Mouse (Mus musculus) common myeloid progenitor, adult 5-6 weeks (primary cell): Measurements from ENCODE around the gene Umod. TPM values are rescaled to one million over a fixed set of nuclear protein-coding genes. Genes with fewer than 3 reads are reported as not detected.
A peak's percentile ranks its signal among the peaks of the same experiment; 100 is the strongest.

Experiments used
- ATAC-seq: replicated peaks from 2 replicates; pipeline ENCODE4 v1.8.0; 2016; ENCODE audit warnings: low read depth, mild to moderate bottlenecking, moderate TSS enrichment, inconsistent platforms; ENCODE audit not compliant: poor library complexity, severe bottlenecking
- total RNA-seq: library from RNA; stranded (forward); fragments of 200-1000, 187-1606 nt; gene quantifications from 2 replicates; pipeline ENCODE4 v1.2.3, GENCODE M21; 2017

The Umod gene
- total RNA-seq = not detected in 2 replicates

DNA sequence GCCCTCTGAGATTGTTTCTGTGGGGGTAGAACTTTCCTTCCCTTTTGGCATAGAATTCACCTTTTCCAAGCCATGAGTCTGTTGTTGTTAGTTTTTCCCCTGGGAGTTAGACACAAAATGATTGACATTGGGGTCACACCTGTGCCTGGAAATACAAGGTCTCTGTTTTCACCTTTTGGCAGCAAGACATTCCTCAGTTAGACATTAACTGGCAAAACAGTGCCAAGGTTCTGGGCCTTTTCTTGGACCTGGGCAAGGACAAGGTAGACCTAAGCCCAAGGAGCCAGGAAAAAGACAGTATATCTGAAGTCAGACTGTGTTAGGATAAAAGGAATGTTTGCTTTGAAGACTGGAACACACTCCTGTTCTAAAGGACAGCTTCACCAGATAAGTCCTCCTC lies at the start of gene Umod:
Gene Umod, minus strand, starts transcription at position 27 of the 400 bp plus-strand sequence.
- ATAC-seq = no peak

DNA sequence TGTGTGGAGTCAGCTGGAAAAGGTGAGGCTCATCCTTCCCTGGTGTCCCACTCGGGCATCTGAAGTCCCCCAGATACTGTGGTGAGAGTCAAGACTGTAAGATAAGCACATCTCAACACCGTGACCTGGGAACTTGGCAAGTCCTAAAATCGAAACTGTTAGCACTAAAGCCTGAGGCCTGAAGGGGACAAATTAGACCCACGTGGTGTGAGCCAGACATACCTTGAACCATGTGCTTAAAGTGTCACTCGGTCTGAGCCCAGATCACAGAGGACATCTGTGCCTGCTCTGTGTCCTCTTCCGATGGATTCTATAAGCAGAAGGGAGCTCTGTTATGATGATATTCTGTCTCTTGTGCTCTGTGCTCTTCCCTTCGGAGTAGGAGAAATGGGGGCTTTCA lies 49.5 kb upstream of the Umod start:
- ATAC-seq = no peak

DNA sequence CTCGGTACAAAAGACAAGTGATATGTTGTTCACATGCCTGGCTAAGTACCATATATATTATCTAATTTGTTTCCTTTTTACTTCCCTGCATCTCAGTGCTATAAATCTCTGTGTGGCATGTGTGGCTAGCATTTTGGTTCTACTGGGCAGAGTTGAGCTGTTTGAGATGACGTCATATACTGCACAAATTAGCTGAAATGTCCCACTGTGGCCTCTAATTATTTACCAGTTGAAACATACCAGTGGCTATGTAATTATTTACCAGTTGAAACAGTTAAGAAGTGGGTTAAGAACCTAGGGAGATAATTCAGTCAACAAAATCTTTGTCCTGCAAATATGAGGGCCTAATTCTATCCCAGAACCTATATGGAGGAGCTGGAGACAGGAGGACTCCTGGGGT lies 48.5 kb upstream of the Umod start:
- ATAC-seq = no peak

DNA sequence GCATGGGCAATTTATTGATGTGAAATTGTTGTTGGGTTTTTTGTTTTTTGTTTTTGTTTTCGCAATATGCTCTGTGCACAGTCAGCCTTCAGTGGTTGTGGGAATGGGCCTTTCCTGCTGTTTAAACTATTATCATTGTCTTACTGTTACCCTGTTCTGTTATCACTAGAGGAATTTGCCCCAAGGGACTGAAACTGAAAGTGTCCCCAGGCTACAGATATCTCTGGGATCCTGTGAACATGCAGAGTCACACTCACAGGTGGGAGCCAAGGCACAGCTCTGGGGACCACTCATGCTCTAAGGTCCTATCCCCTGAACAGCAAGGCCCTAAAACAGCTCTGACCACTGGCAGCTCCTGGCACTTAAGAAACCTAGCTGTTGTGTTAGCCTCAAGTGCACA lies 48.1 kb upstream of the Umod start:
- ATAC-seq = no peak

DNA sequence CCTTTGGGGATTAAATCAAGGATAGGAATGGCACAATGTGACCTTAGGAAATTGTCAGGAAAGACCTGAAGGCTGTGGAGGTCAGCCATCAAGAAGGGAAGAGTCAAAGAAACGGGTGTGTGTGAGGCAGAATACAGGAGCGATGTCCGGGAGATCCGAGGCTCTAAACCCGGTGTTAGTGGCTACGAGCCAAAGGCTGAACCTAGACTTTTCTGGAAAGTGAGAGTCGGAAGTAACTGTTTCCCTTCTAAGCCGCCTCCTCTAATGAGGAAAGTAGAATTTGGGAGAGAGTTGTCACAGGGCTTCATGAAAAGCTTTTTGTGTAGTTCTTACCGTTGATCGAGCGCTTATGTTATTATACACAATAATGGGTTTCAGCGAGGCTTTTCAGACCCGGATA lies 47.4 kb upstream of the Umod start:
- ATAC-seq = no peak

DNA sequence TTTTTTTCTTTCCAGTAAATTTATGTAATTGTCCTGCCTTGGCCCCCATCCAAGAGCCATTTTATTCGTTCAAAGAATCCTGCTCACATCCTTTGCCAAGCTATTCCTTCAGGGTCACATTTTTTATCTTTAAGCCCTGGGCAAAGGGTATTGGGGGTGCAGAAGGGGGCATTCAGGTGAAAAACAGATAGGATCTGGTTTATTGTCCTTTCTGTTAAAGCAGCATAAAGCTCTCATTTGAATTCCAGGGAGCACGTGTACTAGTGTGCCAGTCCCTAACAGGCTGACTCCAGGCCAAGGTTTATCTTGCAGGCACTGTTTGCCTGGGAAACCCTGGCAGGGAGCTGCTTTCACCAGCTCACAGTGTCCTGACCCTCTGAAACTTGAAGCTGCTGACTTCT lies 46.8 kb upstream of the Umod start:
- no peak for ATAC-seq

DNA sequence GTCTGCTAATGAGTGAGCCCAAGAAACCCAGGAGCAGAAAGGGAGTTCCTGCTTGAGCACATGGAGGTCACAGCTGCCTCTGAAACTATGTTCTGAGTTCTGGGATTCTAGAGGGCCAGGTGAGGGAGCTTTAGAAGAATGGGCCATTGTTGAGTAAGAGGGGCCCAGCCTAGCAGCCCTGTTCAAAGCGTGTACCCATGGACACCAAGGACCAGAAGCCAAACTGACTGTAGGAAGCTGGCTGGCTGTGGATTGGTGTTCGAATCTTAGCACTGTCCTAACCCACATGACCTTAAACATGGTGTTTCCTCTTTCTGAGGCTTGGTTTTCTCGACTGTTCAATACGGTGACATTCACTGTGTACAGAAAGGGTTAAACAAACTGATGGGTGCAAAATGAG lies 44.3 kb upstream of the Umod start, which contains the start of gene Pdilt:
Gene Pdilt, minus strand, starts transcription at position 101 of the 400 bp plus-strand sequence.
- no peak for ATAC-seq

DNA sequence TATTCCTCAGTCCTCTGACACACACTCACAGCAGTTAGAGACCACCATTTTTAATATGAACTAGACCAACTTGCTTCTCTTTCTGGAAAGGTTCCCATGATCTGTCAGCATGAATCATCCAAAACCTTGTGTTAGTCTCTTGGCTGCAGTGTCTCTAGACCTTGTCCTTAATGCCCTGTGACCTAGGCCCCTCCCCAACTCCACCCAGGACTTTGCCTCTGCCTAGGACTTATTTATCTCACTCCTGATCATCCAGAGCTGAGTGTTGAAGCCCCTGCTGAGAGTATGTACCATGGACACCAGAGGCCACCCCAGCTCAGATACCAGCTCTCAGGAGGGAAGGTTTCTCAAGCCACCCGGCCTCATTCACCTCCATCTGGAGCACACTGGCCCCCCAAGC lies 43.3 kb upstream of the Umod start:
- ATAC-seq = no peak

DNA sequence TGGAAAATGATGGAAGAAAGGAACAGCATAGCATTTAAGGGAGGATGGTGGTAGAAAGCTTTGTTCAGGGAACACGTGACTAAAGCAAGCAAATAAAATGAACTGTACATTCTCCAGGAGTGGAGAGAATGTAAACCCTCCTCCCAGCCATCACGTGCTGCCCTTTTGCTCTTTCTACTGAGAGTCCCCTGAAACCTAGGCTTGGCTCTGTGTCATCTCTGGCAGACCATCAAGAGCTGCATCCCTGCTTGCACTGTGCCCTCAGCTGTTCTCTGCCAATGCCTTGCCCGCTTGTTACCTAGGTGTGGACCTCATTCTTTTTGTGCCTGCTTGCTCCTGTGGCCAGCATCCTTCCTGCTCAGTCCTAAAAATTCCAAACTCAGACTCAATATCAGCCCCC lies 42.7 kb upstream of the Umod start:
- no peak for ATAC-seq

DNA sequence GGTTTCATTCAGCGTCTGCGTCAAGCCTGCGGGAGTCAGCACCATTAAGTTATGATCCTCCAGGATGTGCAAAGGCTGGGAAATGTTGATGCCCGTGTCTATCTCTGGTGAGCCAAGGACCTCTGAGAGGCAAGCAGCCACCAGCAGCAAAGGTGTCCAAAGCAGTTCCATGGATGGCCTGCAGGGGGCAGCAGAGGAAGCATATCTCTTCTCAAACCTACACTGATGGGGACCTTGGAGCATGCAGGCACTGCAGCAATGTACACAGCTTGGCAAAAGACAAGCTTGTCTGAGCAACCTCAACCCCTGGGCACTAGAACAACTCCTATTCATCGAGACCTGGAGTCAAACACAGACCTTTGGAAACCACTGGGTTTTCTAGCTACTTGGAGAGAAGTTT lies 40.6 kb upstream of the Umod start:
- ATAC-seq = peak; percentile 83; the same call in 1 of the 2 replicates

DNA sequence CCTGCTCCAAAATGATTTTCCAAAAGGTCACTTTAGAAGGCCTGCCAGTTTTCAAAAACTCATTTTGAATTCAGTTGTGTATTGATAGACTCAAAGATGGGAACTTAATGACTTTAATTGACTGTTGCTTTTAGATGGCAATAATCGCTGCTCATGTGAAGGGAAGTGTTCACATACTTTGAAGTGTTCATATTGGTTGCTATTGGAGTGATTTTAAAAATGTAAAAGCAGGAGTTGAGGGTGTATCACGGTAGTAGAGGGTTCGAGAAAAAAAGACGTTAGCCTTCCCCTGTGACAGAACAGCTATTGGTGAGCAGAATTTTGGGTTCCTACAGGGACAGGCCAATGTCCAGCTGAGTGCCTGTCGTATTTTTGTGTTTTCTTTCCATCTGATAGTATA lies 40.1 kb upstream of the Umod start, which contains the start of gene Acsm5:
Gene Acsm5, plus strand, starts transcription at position 301 of the 400 bp plus-strand sequence.
- ATAC-seq = no peak

DNA sequence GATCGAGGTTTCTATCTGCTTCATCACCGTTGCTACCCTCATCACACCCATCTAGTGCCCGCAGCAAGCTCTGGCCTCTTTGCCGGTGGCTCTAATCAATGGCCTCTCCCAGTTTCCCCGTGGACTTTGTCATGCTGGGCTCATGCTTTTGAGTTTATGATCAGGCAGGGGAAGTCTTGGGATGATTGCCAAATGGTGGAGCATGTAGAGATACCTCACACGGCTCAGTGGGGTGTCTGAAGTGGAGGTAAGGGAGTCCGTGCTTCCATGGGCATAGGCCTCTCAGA lies 37.1 kb upstream of the Umod start:
- ATAC-seq = no peak

DNA sequence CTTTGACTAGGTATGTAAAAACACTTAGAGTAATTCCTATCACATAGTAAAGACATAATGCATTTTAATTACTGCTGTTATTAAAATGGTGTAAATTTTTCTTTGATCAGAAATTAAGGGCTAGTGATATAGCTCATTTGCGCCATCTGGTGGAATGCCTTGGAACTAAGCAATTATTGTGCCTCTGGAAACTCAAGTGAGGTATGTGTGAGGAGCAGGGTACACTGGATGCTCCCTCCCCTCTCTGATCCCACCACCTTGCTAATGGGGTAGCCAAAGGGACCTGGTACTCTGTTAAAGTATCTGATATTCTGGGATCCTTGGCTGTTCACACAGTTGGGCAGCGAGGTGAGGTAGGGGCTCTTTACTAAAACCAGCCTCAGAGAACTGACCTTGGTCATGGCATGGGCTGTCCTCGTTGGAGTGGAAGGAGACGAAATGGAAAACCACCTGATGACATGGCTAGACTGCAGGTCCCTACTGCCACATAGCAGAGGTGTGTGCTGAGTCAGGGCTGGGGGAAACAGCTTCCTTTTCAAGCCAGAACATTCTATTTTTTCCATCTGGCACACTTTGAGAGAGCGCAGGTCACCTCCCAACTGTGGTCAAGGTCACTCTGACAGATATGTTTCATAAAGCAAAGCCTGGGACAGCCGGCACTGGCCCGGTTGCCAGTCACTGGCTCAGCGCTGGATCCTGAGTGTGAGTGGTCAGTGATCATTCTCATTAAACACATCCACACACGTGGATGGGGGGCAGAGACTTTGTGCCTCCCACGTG lies 36.6 kb upstream of the Umod start:
- ATAC-seq = peak; percentile 57; the same call in 1 of the 2 replicates

DNA sequence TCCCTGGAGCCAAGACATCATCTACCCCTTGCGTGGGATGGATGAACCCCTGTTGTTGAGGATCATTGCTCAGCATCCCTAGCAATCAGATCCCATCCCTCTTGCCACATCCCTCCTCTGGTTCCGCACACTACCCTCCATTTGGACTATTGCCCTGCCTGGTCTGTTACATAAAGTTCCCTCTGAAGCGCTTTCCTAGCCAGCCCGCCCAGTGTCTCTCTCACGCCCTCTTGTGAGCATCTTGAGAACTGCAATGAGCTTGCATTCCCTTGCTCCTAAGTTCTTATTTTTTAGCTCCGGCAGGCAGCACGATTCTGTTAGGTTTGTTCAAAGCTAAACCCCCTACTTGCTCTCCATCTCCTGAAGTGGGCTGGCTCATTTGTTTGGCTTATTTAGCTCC lies 34.0 kb upstream of the Umod start:
- ATAC-seq = peak; percentile 63; the same call in 1 of the 2 replicates

DNA sequence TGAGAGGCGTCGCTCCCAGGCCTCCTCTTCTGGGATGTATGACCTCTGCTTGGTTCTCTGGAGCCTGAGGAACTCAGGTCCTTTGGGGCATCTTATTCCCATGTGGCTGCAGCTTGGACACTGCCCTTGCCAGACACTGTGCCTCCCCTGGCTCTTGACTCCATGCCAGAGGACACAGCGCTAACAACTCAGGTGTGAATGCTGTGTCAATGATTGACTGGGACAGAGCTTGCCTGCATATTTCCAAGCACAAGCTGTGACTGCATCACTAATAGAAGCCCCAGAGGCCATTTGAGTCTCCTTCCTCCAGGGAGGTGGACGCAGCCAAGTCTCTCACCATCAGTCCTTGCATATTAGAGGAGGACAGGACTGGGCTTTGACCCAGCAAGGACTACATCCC lies 32.1 kb upstream of the Umod start:
- no peak for ATAC-seq

DNA sequence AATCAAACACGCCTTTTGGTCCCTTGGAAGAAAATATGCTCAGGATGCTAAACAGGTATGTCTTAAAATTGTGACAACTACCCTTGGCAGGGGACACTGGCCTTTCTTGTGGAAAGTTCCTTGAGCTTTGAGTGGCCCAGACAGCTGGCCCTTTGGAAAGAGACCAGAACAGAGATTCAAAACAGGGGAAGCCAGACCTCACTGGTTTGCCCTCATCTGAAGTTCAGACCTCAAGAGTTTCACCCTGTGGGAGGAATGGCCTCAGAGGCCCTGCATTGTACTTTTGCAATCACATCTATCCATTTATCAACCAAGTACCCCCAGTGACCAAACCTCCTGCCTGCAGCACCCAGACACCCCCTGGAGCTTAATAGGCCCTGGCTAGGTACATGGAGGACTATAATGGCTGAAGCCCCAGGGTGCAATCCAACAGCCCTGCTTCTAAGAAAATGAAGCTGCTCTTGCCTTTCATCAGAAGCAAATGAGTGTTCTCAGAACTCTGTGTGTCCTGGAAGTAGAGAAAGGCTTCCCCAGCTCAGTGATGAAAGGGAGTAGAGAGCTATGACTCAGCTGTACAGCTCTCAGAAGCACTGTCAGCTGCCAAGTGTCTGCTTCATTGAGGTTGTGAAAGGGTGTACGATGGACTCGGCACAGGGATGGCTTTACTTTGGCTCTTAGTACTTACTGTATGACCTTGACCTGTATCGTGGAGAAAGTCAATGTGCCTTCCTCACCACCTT lies 11.1 kb upstream of the Umod start:
- no peak for ATAC-seq

DNA sequence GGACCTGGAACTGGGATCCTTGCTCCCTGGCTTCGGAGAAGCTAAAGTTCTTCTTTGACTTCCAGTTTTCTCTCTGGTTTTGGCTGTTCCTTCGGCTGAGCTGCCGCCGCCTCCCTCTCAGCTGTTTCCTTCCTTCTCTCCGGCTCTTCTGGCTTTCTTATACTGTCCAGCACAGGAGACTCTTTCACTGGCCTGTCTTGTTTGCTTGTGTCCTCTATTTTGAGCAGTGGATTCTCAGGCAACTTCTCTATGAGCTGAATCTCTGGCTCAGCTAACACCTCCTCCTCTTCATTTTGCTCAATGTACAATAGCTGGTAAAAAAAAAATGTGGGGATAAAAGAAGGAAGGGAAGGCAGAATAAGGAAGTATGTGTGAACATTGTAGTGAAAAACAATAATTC lies 7.6 kb upstream of the Umod start:
- no peak for ATAC-seq

DNA sequence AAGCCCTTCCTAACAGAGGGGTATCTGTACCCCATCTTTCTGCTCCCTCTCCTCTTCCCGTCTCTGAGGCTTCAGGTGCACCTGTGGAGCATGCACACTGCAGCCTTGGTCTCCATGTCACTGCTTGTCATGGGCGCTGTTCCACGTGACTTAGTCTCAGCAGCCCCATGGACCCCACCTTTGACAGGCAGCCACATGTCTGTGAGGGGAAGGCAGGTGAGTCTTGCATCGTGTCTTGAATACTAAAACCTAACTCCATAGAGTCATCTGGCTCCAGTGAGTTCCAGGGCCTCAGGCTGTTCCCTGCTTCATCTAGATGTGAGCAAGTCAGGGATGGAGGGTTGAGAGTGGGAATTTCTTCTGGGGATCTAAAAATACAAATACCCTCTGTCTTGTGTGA lies 5.1 kb upstream of the Umod start:
- no peak for ATAC-seq

DNA sequence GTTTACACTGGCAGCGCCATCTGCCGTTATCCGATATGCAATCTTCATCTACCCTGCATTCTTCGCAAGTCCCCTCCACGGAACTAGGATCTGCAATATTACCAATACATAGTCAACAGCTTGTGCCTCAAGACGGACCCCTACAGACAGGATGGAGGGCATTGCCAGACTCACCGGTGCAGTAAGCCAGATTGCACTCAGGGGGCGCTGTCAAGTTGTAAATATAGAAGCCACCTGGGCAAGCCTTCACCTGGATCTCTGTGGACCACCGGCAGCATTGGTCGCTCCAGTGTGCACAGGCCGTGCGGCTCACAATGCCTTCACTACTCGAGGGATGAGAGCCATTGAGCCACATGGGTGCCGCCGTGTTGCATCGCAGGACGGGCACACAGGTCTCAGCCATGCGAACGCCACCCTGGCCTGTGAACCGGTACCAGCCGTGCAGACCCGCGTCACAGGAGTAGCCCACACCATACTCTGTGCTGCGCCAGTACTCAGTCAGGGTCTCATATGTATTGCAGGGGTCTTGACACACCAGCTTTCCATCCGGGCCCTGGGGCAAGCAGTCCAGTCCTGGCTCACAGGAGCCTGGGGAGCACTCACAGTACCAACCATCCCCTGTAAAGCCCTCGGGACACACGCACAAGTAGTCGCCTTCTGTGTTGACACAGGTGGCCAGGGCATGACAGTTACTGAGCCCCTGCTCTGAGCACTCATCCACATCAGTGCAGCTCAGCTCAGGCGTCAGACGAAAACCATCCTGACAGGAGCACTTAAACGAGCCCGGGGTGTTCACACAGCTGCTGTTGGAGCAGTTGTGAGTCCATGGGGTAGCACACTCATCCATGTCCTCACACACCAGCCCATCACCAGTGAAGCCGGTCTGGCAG lies 2.3 kb downstream of the Umod start:
- ATAC-seq = no peak

DNA sequence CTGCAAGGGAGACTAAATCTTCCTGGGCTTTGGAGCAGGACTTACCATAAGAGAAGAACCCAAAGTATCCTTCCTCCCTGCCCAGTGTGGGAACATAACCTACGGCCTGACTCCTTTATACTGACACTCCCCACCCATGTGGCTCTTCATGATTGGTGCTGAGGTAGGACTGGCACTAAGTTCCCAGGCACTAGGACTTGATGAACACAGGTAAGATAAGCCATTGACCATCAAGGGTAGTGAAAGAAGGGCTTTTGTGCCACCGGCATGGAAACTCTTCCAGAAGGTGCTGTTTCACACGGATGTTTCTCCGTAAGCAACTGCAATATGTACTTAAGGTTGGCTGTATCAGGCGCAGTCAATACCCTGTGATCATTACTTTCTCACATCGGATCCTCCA lies 19.9 kb downstream of the Umod start, which contains the start of gene Gp2:
Gene Gp2, minus strand, starts transcription at position 101 of the 400 bp plus-strand sequence.
- no peak for ATAC-seq

DNA sequence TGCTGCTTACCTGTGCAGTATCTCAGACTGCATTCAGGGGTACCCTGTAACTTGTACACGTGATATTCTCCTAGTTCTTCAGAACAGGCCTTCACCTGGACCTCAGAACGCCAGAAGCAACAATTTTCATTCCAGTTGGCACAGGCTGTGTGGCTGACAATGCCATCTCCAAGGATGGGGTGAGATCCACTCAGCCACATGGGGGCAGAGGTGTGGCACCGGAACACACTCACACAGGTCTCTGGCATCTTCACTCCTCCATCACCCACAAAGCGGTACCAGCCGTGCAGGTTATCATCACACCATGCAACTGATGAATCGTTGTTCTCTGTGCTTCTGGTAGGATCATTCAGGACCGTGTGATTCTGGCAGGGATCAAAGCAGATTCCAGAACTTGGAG lies 24.9 kb downstream of the Umod start:
- ATAC-seq = no peak
